Mouse (Mus musculus) CH12.LX (cell line): Measurements from ENCODE around the gene Luzp2. TPM values are rescaled to one million over a fixed set of nuclear protein-coding genes. Genes with fewer than 3 reads are reported as not detected.

ENCODE experiments used
- DNase-seq: peaks from one replicate; pipeline ENCODE4 v3.0.0-alpha.2; 2013; ENCODE audit errors: extremely low read depth
- H3K27ac ChIP-seq: 2 replicates; pipeline ENCODE4 v1.5.1; 2012; ENCODE audit warnings: low read depth, mild to moderate bottlenecking, control low read depth, moderate library complexity; ENCODE audit not compliant: insufficient read depth
- H3K27me3 ChIP-seq: replicated peaks from 2 replicates; pipeline ENCODE3; 2012; ENCODE audit warnings: inconsistent platforms
- H3K36me3 ChIP-seq, 2 experiments: replicated peaks in 1 of 2; 2 replicates each; pipeline versions ENCODE3 to v1.6.1; 2012; ENCODE audit warnings: inconsistent platforms in 1 of 2, low read length in 1 of 2, mild to moderate bottlenecking in 1 of 2, mixed read lengths in 1 of 2, moderate library complexity in 1 of 2; ENCODE audit not compliant: control insufficient read depth in 1 of 2, insufficient read depth in 1 of 2
- H3K4me1 ChIP-seq, 2 experiments: 2 replicates each; pipeline ENCODE4 v1.6.1; 2012; ENCODE audit warnings: inconsistent platforms in 1 of 2, moderate library complexity in 1 of 2; ENCODE audit not compliant: insufficient read depth in 2 of 2, control insufficient read depth in 1 of 2
- H3K4me2 ChIP-seq: 2 replicates; pipeline ENCODE4 v1.6.1; 2012; ENCODE audit warnings: low read depth, mild to moderate bottlenecking, control low read depth; ENCODE audit not compliant: poor library complexity, insufficient read depth, severe bottlenecking
- H3K4me3 ChIP-seq, 3 experiments: fragments of 150-350 bp in 1 of 3; sonication (generic) in 1 of 3; replicated peaks in 1 of 3; 2 replicates each; pipeline versions ENCODE3 to v1.5.1; 2011 to 2012; ENCODE audit warnings: low read depth in 2 of 3, low read length in 2 of 3, mild to moderate bottlenecking in 2 of 3, moderate library complexity in 2 of 3, control low read depth in 1 of 3, improper control_type of control experiment in 1 of 3, inconsistent platforms in 1 of 3, mixed read lengths in 1 of 3; ENCODE audit not compliant: poor library complexity in 1 of 3
- H3K79me2 ChIP-seq: replicated peaks from 2 replicates; pipeline ENCODE4 v1.6.1; 2012; ENCODE audit warnings: mild to moderate bottlenecking, moderate library complexity; ENCODE audit not compliant: control insufficient read depth, poor library complexity, insufficient read depth, severe bottlenecking; ENCODE audit errors: extremely low read depth
- H3K9ac ChIP-seq: 2 replicates; pipeline ENCODE4 v1.6.1; 2012; ENCODE audit warnings: low read depth, mild to moderate bottlenecking, control low read depth, moderate library complexity; ENCODE audit not compliant: insufficient read depth
- H3K9me3 ChIP-seq: replicated peaks from 2 replicates; pipeline ENCODE3; 2012; ENCODE audit warnings: low read length, inconsistent platforms, mixed read lengths
- BHLHE40 ChIP-seq: IDR thresholded peaks from 2 replicates; pipeline ENCODE4 v1.6.1; 2011; ENCODE audit warnings: mild to moderate bottlenecking, low read depth, low read length, improper control_type of control experiment
- CHD2 ChIP-seq: IDR thresholded peaks from 2 replicates; pipeline ENCODE4 v1.6.1; 2011; ENCODE audit warnings: low read length, improper control_type of control experiment
- CTCF ChIP-seq, 2 experiments: IDR thresholded peaks in 1 of 2; conservative IDR thresholded peaks in 1 of 2; 2 replicates each; pipeline ENCODE4 v1.5.1; 2011 to 2012; ENCODE audit warnings: low read depth in 2 of 2, low read length in 2 of 2, improper control_type of control experiment in 1 of 2, inconsistent platforms in 1 of 2, mild to moderate bottlenecking in 1 of 2, moderate library complexity in 1 of 2
- E2F4 ChIP-seq: IDR thresholded peaks from 2 replicates; pipeline ENCODE4 v1.6.1; 2011; ENCODE audit warnings: low read depth, low read length, improper control_type of control experiment; ENCODE audit not compliant: insufficient replicate concordance
- ELF1 ChIP-seq: IDR thresholded peaks from 2 replicates; pipeline ENCODE4 v1.6.1; 2014; ENCODE audit warnings: low read depth, mild to moderate bottlenecking, inconsistent platforms, low read length, improper control_type of control experiment
- EP300 ChIP-seq: IDR thresholded peaks from 2 replicates; pipeline ENCODE4 v1.6.1; 2011; ENCODE audit warnings: low read length, improper control_type of control experiment
- GABPA ChIP-seq: IDR thresholded peaks from 2 replicates; pipeline ENCODE4 v1.6.1; 2012; ENCODE audit warnings: low read depth, low read length, improper control_type of control experiment, inconsistent platforms; ENCODE audit not compliant: insufficient replicate concordance
- HCFC1 ChIP-seq: IDR thresholded peaks from 2 replicates; pipeline ENCODE4 v1.6.1; 2012; ENCODE audit warnings: low read depth, mild to moderate bottlenecking, inconsistent platforms, low read length, improper control_type of control experiment
- JUN ChIP-seq: IDR thresholded peaks from 2 replicates; pipeline ENCODE4 v1.6.1; 2011; ENCODE audit warnings: low read depth, mild to moderate bottlenecking, low read length, improper control_type of control experiment, moderate library complexity; ENCODE audit not compliant: insufficient read depth
- JUND ChIP-seq: conservative IDR thresholded peaks from 2 replicates; pipeline ENCODE4 v1.6.1; 2011; ENCODE audit warnings: low read depth, low read length, improper control_type of control experiment
- KAT2A ChIP-seq: IDR thresholded peaks from 2 replicates; pipeline ENCODE4 v1.6.1; 2012; ENCODE audit warnings: low read length, improper control_type of control experiment, inconsistent platforms; ENCODE audit not compliant: insufficient replicate concordance
- MAFK ChIP-seq: IDR thresholded peaks from 2 replicates; pipeline ENCODE4 v1.6.1; 2011; ENCODE audit warnings: low read length, improper control_type of control experiment; ENCODE audit not compliant: insufficient replicate concordance
- MAZ ChIP-seq: IDR thresholded peaks from 2 replicates; pipeline ENCODE4 v1.6.1; 2012; ENCODE audit warnings: low read depth, mild to moderate bottlenecking, inconsistent platforms, low read length, improper control_type of control experiment, moderate library complexity
- MEF2A ChIP-seq: IDR thresholded peaks from 2 replicates; pipeline ENCODE4 v1.6.1; 2014; ENCODE audit warnings: low read depth, mild to moderate bottlenecking, inconsistent platforms, low read length, improper control_type of control experiment, borderline replicate concordance
- MXI1 ChIP-seq: IDR thresholded peaks from 2 replicates; pipeline ENCODE4 v1.6.1; 2011; ENCODE audit warnings: mild to moderate bottlenecking, low read depth, low read length, improper control_type of control experiment
- NELFE ChIP-seq: IDR thresholded peaks from 2 replicates; pipeline ENCODE4 v1.6.1; 2011; ENCODE audit warnings: low read depth, low read length, improper control_type of control experiment
- NRF1 ChIP-seq: IDR thresholded peaks from 2 replicates; pipeline ENCODE4 v1.6.1; 2014; ENCODE audit warnings: low read depth, mild to moderate bottlenecking, inconsistent platforms, low read length, improper control_type of control experiment, moderate library complexity
- PAX5 ChIP-seq: IDR thresholded peaks from 2 replicates; pipeline ENCODE4 v1.6.1; 2012; ENCODE audit warnings: low read length, inconsistent platforms, mixed read lengths
- POLR2A ChIP-seq: IDR thresholded peaks from 2 replicates; pipeline ENCODE4 v1.6.1; 2011; ENCODE audit warnings: low read depth, mild to moderate bottlenecking, improper control_type of control experiment, low read length
- RAD21 ChIP-seq: IDR thresholded peaks from 2 replicates; pipeline ENCODE4 v1.6.1; 2011; ENCODE audit warnings: low read depth, mild to moderate bottlenecking, low read length, improper control_type of control experiment, moderate library complexity
- RCOR1 ChIP-seq: conservative IDR thresholded peaks from 2 replicates; pipeline ENCODE4 v1.6.1; 2012; ENCODE audit warnings: low read depth, mild to moderate bottlenecking, inconsistent platforms, low read length, improper control_type of control experiment
- SIN3A ChIP-seq: IDR thresholded peaks from 2 replicates; pipeline ENCODE4 v1.6.1; 2012; ENCODE audit warnings: low read length, improper control_type of control experiment, inconsistent platforms
- SMC3 ChIP-seq: IDR thresholded peaks from 2 replicates; pipeline ENCODE4 v1.6.1; 2011; ENCODE audit warnings: low read depth, low read length, improper control_type of control experiment
- TCF12 ChIP-seq: IDR thresholded peaks from 2 replicates; pipeline ENCODE4 v1.6.1; 2014; ENCODE audit warnings: low read depth, mild to moderate bottlenecking, inconsistent platforms, low read length, improper control_type of control experiment
- UBTF ChIP-seq: IDR thresholded peaks from 2 replicates; pipeline ENCODE4 v1.6.1; 2012; ENCODE audit warnings: low read depth, mild to moderate bottlenecking, inconsistent platforms, low read length, improper control_type of control experiment, moderate library complexity
- USF1 ChIP-seq: IDR thresholded peaks from 2 replicates; pipeline ENCODE4 v1.6.1; 2014; ENCODE audit warnings: low read depth, mild to moderate bottlenecking, inconsistent platforms, low read length, improper control_type of control experiment
- ZKSCAN1 ChIP-seq: IDR thresholded peaks from 2 replicates; pipeline ENCODE4 v1.6.1; 2012; ENCODE audit warnings: low read depth, inconsistent platforms, low read length, improper control_type of control experiment, borderline replicate concordance
- ZMIZ1 ChIP-seq: IDR thresholded peaks from 2 replicates; pipeline ENCODE4 v1.6.1; 2012; ENCODE audit warnings: low read depth, mild to moderate bottlenecking, inconsistent platforms, low read length, improper control_type of control experiment
- ZNF384 ChIP-seq: IDR thresholded peaks from 2 replicates; pipeline ENCODE4 v1.6.1; 2012; ENCODE audit warnings: low read depth, low read length, improper control_type of control experiment, inconsistent platforms
- dilution Hi-C: fragments of 300-500 bp; cut with MboI; formaldehyde crosslinking; loops from 2 replicates; pipeline ENCODE4 v1.14.3; 2020; ENCODE audit warnings: low sequenced_read_pairs; ENCODE audit not compliant: extremely low pct_unique_long_range_greater_than_20kb, extremely low pct_ligation_motif_present
- in situ Hi-C: fragments of 300-500 bp; cut with MboI; formaldehyde crosslinking; loops from 3 replicates; pipeline ENCODE4 v1.14.3; 2019; ENCODE audit warnings: low sequenced_read_pairs, low pct_ligation_motif_present, low pct_unique_long_range_greater_than_20kb, mixed read lengths
- polyA plus RNA-seq: library from polyadenylated mRNA; unstranded; fragments of >175 nt; gene quantifications from 2 replicates; pipeline ENCODE4 v1.2.1, GENCODE M21; 2012; ENCODE audit warnings: low read depth; ENCODE audit not compliant: insufficient read length
- total RNA-seq, 2 experiments: library from RNA; depleted of rRNA; stranded (reverse); fragments of 300-350 nt in 1 of 2; fragments of >200 nt in 1 of 2; gene quantifications; 2 replicates each; pipeline ENCODE4 v1.2.3; 2012 to 2014

Gene Luzp2
- total and polyA plus RNA-seq, 3 experiments = not detected

DNA sequence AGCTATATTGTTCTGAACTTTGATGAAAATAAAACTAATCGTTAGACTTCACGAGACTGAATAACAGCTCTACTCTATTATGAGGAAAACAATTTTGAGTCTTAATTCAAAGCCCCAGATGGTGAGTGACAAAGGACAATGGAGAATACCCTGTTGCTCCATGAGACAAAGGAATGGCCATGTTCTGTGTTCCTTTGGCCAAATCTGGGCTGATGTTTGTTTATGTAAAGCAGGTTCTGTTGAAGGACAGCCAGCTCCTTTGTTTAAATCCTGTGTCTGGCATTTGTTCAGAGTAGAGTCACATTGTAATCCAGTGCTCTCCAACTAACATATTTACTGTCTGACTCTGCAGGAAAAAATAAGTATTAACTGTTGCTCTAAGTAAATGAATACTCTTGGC lies 121.5 kb downstream of the Luzp2 start:
- Histone ChIP-seq H3K36me3 (no peaks in the 10 kb centered on the region), H3K9ac (no peak overlapping the region), H3K4me3 (no peak overlapping the region), H3K4me1 (no peaks in the 10 kb centered on the region), H3K4me2 (no peak overlapping the region), H3K79me2 (no peaks in the 10 kb centered on the region), H3K27ac (no peak overlapping the region), H3K27me3 (no peaks in the 10 kb centered on the region), H3K9me3 (peaks cover 2% of the 10 kb centered on the region)
- dilution Hi-C loops = no loop called here
- TF ChIP-seq MXI1 (no peak), ZKSCAN1 (no peak), SIN3A (no peak), CHD2 (no peak), SMC3 (no peak), ZNF384 (no peak), GABPA (no peak), NRF1 (no peak), RAD21 (no peak), POLR2A (no peak), NELFE (no peak), MAZ (no peak), KAT2A (no peak), EP300 (no peak), JUN (no peak), HCFC1 (no peak), PAX5 (no peak)
- in situ Hi-C loops = no loop called here
- no peak for DNase-seq

GRCm38 (mm10) chr7:54962678-54963077 lies 127.4 kb downstream of the Luzp2 start:
- no peak overlapping the region for H3K4me2 ChIP-seq
- in situ Hi-C loops = no loop called here
- peaks cover 2% of the 10 kb centered on the region for H3K9me3 ChIP-seq
- no peak overlapping the region for H3K9ac ChIP-seq
- H3K4me3 ChIP-seq = no peak overlapping the region
- TF ChIP-seq MAFK (no peak), GABPA (no peak), CHD2 (no peak), TCF12 (no peak), POLR2A (no peak), MEF2A (no peak), E2F4 (no peak), PAX5 (no peak), BHLHE40 (no peak), CTCF (conservative IDR thresholded peaks at IDR 0.05 in 1 of 2, IDR thresholded peaks at IDR 0.05 in 1 of 2; ENCODE audit: low read depth in 2 of 2, low read length in 2 of 2) (no peak), UBTF (no peak), ELF1 (no peak), ZMIZ1 (no peak), ZKSCAN1 (no peak), USF1 (no peak), JUND (no peak), RCOR1 (no peak), JUN (no peak), SIN3A (no peak)
- dilution Hi-C loops = no loop called here
- no peaks in the 10 kb centered on the region for H3K27me3 ChIP-seq
- H3K79me2 ChIP-seq = no peaks in the 10 kb centered on the region
- H3K4me1 ChIP-seq = no peaks in the 10 kb centered on the region
- DNase-seq = no peak
- H3K36me3 ChIP-seq = no peaks in the 10 kb centered on the region
- no peak overlapping the region for H3K27ac ChIP-seq
